Mouse (Mus musculus): ENCODE results near the gene Msh6.
A peak's percentile ranks its signal among the peaks of the same experiment; 100 is the strongest.
"Not testable (repeated sequence)": the region's sequence is repeated elsewhere in the genome, so short reads cannot be mapped to it uniquely, and the experiment has no call there.

Gene Msh6

DNA sequence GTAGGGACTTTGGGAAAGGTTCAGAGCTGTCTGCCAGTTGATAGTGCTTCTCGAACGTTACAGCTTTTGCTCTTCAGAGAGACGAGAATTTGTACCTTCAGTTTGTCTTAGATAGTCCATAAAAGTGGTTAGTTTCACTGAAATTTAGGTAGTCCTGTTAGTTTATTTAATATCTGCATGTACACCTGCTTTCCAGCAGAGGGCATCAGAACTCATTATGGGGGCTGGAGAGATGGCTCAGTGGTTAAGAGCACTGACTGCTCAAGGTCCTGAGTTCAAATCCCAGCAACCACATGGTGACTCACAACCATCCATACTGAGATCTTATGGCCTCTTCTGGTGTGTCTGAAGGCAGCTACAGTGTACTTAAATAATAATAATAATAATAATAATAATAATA, 7.2 kb downstream of the Msh6 start:
- no peak for DNase-seq

DNA sequence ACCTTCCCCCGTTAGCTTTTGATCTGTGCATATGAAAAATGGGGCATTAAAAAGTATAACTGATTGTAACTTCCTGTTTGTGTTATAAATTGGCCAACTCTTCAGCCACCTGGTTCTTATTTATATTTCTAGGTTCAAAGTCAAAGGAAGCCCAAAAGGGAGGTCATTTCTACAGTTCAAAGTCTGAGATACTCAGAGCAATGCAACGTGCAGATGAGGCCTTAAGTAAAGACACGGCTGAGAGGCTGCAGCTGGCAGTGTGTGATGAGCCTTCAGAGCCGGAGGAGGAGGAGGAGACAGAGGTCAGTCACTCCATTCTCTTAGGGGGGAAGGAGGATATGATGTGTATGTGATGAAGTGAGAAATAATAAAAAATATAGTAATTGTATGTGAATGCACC, 8.5 kb downstream of the Msh6 start:
- no peak for DNase-seq

DNA sequence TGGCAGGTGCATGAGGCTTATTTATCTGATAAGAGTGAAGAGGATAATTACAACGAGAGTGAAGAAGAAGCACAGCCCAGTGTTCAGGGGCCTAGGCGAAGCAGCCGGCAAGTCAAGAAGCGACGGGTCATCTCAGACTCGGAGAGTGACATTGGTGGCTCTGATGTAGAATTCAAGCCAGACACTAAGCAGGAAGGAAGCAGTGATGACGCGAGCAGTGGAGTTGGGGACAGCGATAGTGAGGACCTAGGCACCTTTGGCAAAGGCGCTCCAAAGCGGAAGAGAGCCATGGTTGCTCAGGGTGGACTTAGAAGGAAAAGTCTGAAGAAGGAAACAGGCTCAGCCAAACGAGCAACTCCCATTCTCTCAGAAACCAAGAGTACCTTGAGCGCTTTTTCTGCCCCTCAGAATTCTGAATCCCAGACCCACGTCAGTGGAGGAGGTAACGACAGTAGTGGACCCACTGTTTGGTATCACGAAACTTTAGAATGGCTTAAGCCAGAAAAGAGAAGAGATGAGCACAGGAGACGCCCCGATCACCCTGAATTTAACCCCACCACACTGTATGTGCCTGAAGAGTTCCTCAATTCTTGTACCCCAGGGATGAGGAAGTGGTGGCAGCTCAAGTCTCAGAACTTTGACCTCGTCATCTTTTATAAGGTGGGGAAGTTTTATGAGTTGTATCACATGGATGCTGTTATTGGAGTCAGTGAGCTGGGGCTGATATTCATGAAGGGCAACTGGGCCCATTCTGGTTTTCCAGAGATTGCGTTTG, 9.8 kb downstream of the Msh6 start:
- no peak for DNase-seq

DNA sequence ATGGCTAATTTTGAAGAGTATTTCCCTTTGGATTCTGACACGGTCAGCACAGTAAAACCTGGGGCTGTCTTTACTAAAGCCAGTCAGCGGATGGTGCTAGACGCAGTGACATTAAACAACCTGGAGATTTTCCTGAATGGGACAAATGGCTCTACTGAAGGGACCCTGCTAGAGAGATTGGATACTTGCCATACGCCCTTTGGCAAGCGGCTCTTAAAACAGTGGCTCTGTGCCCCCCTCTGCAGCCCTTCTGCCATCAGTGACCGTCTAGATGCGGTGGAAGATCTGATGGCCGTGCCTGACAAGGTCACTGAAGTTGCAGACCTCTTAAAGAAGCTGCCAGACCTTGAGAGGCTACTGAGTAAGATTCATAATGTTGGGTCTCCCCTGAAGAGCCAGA, 11.1 kb downstream of the Msh6 start:
- no peak for DNase-seq

DNA sequence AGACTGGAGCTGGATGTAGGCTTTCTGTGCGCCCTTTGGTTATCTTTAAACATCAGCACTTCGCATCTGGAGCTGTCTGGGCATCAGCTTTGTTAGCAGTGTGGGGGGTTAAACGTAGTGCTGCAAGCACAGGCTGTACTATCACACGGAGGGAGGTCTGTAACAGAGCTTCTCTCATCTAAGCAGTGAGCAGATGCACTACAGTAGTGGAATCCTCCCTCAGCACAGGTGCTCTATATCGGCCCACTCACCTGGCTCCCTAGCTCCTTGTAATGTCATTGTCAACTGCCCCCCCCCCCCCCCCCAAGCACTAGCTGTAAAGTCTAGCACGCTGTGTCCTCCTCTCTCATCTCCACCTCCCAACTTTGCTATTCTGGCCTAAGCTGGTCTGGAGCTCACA, 12.6 kb downstream of the Msh6 start:
- no peak for DNase-seq

DNA sequence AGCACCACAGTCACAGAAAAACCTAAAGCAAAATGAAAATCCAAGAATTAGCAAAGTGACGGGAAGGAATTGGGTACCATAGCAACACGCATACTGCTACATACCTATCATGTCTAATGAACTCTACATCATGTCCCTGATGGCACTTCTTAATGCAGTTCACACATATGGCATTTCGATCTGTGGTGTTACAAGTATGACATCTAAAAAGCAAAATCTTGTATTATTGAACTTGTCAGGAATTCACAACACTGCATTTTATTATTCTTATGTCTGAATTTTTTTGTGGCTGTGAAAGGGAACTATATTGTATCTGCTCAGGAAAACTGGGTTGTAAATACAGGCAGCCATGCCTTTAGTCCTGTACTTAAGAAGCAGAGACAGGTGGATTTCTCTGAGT, 17.3 kb downstream of the Msh6 start:
- no peak for DNase-seq

DNA sequence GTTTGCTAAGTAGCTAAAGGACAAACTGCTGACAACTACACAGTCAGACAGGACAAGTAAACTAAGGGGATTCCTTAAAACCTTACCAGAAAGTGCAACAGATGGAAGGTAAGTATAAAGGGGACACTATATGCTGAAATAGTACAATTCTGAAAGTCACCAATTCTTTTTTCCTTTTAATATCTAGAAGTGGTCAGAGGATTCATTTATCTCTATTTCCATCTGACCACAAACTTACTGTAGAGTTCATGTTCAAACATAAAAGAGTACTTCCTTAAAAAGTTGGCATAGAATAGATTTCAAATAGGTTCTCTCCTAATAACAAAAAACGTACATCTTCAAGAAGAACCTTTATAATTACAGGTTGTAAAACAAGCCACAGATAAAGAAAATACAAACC, 18.5 kb downstream of the Msh6 start:
- no peak for DNase-seq

DNA sequence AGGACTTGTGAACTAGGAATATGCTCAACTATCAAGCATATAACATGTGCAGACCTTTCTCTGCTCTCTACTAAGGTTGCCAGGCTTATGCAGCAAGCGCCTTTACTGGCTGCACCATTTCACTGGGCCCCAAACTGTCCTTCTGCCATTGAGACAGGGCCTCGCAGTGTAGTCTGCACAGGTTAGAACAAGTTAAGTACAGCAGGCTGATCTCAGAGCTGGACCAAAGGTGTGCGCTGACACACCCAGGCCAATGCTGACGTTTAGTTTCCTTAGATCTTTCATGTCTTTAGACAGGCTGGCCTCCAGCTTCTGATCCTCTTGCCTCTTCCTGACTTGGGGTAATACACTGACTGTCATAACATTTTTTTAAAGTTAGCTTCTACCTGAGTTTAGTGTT, 22.9 kb downstream of the Msh6 start:
- DNase-seq: no peak

DNA sequence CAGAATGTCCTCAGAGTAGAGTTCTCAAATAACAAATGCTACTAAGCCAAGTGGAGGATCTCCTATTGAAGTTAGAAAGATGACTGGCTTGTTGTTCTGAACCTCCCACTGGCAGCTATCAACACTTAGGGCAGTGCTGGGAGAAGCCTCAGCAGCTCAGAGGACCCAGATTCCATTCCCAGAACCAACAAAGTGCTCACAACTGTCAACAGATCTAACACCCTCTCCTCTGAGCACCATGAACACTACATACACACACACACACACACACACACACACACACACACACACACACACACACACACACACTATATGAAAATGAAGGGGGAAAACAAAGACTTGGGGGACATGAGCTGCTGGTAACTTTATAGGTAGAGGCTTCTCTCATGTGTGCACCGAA, 30.0 kb downstream of the Msh6 start:
- DNase-seq: no peak

DNA sequence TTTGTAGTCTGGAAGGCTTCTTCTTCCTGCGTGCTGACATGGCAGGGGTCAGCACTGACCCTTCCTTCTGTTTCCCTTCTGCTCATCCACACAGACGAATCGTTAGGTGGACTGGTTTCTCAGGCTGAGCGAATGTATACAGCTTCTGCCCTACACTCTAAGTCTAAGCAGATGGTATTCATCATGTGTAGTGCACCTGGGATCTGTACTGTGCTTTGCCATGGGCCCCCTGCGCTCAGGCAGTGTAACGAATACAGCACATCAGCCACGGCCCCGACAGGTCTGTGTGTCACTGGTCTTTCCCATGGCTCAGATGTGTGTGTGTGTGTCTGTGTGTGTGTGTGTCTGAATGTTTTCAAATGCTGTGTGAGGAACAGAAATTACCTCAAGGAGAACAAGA, 32.1 kb downstream of the Msh6 start:
- DNase-seq: no peak

DNA sequence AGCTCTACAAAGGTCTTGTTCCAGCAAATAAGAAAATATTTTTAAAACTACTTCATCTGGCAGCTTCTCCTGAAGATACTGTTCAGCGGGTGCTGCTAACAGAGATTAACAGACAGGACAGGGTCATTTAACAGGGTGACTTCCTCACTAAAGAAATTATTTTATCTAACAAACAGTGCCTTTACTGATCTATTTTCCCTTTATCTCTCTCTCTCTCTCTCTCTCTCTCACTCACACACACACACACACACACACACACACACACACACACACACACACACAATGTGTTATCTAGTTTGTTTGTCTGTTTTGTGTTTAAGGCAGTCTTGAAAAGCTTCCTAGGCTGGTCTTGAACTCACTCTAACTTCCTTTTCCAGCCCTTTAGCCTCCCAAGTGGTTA, 39.6 kb downstream of the Msh6 start:
- DNase-seq: no peak

DNA sequence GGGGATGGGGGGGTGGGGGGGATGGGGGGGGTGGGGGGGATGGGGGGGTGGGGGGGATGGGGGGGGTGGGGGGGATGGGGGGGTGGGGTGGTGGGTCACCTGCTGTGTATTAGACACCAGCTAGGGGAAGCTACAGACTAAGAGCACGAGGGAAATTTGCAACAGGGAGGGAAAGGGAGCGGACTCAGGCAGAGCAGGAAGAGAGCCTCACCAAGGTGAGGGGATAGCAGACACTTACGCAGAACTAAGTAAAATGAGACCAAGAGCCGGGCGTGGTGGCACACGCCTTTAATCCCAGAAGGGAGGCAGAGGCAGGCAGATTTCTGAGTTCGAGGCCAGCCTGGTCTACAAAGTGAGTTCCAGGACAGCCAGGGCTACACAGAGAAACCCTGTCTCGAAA, 41.2 kb downstream of the Msh6 start:
- not testable (repeated sequence) for DNase-seq

DNA sequence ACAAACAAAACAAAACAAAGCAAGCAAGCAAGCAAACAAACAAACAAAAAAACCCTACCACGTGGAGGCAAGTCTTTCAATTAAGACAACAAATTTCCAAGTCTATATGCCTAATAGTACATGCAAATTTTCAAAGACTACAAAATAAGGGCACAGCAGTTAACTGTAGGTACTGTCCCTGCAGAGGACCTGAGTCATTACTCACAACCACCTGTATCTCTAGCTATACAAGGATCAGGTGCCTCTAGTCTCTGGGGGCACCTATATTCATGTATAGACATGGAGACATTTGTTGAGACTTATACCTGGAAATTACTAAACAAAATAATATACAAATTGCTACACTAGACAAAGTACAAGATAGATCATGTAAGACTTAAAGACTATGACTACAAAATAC, 49.1 kb downstream of the Msh6 start:
- DNase-seq: no peak

DNA sequence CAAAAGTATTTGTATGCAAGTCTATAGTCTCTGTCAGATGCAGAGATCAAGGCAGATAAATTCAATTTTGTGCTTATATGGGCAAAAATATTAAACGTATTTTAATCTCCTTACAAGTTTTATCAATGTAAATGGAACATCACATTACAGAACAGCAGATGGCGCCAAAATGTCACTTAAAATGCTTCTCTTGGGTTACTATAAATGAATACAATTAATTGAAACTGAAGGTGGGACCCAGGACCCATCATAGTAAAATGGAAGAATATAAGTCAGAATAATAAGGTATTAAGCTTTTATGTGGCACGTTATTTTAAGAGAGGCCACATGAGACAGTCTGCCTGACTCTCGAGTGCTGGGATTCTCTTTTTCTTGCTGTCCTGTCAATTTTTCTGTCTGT, 50.4 kb downstream of the Msh6 start:
- DNase-seq: peak; percentile 46

DNA sequence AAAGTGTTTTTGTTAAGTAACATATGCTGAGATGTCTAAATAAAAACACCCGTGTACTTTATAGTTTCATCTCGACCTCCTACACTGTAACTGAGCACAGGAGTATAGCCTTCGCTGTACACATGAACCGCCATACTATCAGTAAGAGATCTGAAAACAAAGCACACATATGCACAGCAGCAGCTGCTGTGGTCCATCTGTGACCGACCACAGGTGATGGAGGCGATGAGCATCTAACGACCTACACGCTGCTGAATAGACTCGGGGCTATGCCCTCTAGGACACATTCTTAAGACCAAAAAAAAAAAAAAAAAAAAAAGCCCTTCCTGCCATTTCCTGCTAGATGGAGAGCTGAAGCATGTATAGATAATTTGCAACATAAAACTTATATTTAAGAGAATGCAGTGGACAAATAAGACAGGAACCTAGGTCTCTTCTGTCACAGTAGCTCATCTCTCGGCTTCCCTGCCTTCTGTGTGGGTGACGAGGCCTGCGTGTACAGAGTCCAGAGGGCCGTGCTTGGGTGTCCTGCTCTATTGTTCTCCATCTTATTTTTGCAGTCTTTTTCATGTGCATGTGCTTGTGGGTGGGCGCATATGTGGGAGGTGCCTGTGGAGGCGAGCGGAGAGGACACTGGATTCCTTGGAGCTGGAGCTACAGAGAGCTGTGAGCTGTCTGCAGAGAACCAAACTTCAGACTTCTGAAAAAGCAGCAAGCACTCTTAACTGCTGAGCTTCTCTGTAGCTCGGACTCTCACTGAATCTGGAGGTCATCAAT, 54.5 kb downstream of the Msh6 start:
- peak; percentile 72 for DNase-seq

DNA sequence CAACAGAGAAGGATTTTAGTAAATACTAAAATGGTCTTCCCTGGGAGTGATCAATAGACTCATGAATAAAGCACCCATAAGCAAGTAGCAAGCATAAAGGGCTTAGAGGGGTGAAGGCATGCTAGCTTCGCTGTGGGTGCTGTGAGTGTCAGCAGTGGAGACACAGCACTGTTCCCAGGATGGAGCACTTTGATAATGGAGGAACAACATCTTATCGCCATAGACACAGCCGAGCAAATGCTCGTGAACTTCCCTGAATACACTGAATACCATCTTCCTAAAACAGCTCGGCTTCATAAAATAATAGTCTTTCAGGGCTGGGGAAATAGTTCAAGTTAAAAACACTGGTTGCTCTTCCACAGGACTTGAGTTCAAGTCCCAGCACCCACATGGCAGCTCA, 56.9 kb downstream of the Msh6 start:
- DNase-seq: no peak

DNA sequence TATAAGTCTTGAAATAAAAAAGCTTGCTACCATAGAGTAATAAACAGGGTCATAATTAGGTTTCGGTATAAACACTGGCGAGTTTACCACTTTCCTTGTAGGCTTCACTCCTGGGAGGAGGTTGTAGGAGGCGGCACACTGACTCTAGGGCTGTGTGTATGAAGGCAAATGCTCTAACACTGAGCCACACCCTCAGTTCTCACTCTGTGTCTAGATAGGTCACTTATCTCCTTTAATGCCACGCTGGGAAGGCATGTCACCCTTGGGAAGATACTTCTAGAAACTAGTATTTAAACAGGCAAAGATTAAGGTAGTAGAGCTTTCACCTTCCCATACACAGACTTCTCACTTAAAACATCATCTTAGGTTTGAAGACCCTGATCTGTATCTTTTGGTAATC, 59.6 kb downstream of the Msh6 start:
- no peak for DNase-seq

Measured in right cerebral cortex, adult 18-20 months (tissue).